Mouse (Mus musculus) kidney, postnatal 25 days (tissue): Measurements from ENCODE around the gene Btla.

Experiments used
- DNase-seq, 2 experiments: peaks; one replicate each; pipeline ENCODE4 v3.0.0; 2021; ENCODE audit warnings: mixed read lengths in 2 of 2

Btla gene

DNA sequence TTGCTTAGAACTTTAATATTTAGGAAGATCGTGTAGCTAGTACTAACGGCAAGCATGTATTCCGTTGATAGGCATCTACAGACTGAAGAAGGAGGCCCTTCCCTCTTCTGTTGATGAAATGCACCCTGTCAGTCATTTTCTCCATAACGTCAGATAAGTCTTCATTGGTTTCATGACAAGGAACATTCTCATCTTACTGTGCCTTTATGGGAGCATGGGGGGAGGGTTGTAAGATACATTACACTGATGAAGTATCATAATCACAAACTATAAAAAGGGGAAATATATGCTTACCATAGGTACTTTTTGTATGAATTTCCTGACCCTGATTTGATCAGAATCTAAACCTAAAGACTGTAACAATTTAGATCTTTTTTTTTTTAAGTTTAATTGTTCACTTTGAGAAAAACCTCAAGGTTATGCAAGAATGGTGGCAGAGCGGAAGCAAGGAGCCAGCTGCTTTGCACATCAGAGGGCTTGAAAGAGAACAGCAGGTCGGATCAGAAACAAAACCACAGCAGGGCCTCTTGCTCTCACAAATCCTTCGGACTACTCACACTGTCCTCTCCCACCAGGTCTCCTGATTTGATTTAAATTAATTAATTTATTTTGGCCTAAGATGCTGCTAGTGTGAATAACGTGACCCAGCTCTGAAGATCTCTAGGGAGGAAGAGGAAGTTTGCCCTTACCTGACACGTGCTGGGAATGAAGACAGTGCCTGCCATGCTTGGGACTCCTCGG is at the start of gene Btla:
Gene Btla, plus strand, starts transcription at position 668 of the 741 bp plus-strand sequence.
- DNase-seq, result no peak

DNA sequence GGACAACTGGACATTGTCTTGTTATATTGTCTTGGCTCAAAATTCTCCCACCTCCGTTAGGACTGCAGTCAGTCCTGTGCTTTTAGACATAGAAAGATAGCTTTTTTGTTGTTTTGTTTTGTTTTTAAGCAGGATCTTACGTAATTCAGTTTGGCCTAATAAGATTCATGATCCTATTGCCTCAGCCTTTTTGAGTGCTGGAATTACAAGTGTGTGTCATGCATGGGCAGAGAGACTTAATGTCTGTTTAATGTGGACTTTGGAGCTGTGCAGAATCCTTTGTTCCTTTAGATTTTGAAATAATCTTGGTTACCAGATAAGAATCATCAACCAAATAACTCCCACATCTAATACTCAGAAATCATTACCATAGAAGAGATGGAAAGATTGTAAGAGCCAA is 45.6 kb upstream of the Btla start:
- DNase-seq, result no peak

DNA sequence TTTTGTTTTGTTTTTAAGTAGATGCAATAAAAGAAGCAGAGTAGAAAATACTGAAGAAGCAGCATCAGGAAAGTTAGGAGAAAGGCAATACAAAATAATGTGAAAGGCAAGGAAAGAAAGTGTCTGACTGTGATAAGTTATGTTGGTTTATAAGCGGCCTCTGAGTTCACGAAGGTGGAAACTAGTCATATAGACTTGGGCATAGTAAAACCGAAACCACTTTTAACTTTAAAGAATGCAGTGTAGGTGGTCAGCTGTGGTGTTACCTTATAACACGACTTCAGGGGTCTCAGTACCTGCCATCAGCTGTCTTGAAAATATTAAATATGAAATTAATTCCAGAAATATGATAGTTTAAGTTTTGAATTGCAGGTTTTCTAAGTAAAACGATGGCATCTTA is 42.3 kb upstream of the Btla start:
- DNase-seq, result no peak

DNA sequence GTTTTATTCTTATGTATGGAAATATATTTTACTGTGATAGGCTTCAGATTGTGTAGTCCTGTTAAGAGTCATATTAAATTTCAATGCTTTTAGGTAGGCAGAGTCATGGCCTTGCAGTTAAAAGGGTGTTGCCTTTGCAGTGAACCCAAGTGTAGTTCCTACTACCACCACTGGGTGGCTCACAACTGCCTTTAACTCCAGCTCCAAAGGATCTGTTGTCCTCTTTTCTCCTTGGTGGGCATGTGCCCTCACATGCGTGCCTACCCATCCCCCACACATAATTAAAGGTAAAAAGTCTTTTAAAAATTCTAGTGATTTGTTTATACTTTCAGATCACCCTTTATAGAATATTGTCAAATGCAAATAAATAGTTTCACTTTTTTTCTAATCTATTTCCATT is 31.5 kb upstream of the Btla start:
- peak; percentile 79 to 90 for DNase-seq

DNA sequence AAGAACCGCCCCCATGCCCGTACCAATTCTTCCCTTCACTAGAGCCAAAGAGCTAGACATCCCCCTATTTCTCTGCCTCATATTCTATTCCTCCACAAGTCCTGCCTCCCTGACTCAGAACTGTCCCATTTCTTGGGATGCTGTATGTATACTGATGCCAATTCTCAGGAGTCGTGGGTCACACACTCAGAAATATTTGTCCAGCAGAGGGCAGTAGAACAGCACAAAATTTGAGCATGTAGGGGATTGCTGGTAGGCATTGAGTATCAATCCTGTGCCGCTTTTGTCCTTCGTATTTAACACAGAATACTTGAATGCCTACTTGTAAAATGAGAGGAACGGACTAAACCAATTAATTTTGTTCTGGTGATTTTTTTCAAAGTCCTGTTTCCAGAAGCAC is 27.3 kb upstream of the Btla start:
- peak; percentile 48 to 81 for DNase-seq

DNA sequence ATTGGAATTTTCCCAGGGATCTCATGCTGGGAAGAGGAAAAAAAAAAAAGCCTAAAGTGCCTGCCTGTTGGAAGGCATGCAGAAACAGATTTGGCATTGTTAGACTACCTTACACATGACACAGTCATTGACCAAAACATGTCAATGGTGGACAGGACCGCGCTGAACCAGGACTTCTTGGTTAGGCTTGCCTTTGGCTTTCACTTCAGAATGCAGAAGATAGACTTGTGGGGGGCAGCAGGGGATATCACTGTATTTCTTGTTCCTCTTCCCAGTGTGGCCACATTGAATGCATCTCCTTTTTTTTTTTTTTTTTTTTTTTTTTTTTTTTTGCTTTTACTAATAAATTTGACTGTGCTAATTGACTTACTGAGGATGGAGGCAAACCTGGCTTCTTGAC is 22.7 kb upstream of the Btla start:
- DNase-seq, result no peak

DNA sequence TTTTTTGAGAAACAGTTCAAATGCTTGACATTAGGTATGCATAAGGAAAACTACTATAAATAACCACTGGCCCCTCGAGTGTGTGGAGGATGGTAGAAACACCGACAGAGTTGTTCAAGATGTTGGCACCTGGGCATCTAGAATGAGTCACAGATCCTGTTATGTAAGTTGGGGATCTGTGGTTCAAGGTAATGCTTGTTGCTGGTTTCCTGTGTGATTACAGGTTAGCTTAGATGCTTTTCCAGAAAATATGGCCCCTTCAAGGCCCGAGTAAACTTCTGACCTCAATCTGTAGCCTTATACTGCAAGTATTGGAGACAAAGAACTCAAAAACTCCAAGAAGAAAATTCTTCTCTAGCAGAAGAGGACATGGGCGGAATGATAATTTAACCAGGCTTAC is 19.7 kb upstream of the Btla start:
- DNase-seq, result no peak

DNA sequence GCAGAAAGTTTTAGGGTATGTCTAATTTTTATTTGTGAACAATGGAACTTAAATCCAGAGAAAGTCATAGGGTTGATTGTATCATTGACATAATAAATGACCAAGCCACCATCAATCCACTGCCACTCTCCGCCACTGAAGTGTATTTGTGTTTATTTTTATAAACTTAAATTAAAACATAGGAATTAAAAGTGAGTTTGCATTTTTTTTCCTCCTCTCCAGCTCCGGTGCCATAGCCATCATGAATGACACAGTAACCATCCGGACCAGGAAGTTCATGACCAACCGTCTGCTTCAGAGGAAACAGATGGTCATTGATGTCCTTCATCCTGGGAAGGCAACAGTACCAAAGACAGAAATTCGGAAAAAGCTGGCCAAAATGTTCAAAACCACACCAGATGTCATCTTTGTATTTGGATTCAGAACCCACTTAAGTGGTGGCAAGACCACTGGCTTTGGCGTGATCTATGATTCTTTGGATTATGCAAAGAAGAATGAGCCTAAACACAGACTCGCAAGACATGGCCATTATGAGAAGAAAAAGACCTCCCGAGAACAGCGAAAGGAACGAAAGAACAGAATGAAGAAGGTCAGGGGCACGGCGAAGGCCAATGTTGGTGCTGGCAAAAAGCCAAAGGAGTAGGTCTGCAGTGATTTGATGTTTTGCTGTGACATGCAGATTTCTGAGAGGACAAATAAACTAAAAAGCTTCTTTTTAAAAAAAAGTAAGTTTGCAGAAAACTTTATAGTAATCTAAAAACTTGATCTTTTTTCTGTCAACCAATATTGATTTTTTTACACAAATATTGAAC is 19.1 kb upstream of the Btla start:
- peak in 1 of 2 experiments; percentile 11 for DNase-seq

DNA sequence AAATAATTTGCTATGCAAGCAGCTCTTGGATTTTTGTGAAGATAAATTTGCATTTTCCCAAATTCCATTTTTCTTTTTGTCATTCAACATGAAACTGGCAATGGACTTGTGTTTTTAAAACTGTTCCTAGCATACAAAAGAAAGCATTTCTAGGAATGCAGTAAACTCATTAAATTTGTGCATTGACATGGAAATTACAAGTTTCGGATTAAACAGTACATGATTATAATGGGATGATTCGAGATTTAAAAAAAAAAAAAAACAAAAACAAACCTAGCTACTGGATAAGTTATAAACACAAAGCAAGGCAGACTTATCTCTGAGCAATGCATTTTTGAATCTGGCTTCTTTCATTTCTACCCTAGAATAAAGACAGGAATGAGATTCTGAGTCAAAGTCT is 2.1 kb upstream of the Btla start:
- no peak for DNase-seq

DNA sequence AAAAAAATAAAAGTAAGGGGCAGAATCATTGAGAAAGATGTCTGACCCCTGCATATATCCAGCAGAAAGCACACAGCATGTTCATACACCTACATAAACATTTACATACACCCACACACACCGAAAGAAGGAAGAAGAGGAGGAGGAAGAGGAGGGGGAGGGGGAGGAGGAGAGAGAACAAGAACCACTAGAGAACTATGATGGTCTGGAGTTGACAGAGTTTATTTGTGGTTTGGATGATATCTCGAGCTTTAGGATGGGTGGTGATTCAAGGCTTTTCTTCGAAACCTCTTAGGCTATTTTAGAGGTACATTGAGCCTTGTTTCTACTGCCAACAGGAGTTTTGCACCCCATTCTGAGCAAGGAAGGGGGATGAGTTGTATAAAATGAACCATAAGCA is 1.3 kb upstream of the Btla start:
- DNase-seq, result no peak

DNA sequence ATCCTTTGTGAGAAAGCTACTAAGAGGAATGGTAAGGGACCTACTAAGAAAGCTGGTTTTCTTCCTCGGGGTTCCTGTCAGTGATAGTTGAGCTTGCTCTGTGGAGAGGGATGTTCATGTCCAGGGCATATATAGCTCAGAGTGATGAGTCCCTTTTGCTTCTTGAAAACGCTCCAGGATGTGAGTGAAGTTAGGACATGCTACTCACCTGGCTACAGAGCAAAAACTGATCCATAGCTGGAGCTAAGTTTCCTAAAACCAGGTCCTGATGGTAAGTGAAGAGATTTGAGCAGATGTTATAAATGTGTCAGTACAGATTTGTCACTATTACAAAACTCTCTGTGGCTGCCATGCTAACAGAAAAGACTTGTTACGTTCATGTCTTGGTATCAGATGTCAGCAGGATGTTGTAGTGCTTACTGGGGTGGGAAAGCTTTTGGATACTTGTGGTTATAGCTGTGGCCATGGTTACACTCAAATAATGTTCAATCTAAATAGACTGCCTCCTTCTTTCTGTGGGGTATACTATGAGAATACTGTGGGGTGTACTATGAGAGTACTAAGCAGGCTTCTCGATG is 405 bp downstream of the Btla start:
- DNase-seq, result no peak

DNA sequence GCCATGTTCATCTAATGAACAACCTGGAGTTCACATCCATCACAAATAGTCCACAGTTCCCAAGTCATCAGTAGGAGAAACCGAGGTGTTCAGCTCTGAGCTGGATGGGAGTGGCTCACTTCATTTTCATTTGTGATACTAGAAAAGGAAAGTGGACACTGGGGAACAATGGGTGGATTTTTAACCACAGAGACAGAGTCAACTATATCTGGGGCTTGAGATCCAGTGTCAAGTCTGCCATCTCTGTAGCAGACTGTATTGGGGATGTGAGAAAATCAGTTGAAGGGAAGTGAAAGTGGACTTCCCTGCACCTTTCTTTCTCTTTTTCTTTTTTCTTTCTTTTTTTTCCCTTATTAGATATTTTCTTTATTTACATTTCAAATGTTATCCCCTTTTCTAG is 2.9 kb downstream of the Btla start:
- no peak for DNase-seq

DNA sequence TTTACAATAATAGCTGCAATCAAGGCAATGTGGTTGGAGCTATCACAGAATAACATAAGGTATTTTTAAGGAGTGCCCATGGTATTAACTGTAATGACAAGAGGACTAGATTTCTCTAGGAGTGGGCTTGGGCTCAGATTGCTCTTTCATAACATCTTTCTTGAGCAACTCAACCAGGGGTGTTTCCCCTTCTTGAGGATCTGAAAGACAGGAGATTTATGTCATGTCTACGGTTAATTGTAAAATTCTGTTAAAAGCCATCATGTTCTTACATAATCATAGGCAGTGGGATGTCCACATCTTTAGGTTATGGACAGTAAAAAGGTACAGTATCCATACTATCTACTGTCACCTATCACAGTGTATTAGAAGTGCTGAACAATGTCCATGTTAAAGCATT is 7.2 kb downstream of the Btla start:
- DNase-seq, result no peak

DNA sequence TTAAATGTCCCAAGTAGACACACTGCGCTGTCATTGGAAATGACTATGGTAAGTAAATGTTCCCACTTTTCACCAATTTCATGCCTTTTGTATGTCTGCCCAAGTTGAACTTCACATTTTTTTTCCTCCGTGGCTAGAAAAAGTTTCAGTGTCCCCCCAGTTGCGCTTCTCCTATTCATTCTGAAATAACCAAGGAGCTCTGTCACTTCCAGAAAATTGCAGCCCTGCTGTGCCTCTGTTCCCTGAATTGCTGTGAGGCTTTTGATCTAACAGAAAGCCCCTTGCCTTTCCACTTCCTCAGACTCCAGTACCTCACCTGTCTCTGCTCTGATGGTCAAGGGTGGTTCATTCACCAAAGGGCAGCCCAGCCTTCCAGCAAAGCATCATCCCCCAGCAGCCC is 8.9 kb downstream of the Btla start:
- no peak for DNase-seq

DNA sequence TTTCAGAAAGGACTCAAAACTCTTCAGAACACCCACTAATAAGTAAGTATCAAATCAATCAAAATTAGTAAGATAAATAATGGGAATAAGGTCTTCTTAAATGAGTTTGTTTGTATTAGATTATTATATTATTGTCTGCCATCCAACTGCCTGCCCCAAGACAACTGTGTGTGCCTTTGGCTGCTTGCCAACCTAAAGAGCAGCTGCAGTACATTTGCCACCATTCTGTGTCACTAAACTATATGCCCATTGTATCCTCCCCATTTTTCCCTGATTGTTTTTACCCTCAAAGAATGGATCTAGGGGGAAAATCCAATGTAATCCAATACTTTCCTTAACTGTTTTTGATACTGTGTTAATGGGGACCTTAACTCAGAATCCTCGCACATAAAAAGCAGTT is 18.6 kb downstream of the Btla start:
- DNase-seq, result no peak

DNA sequence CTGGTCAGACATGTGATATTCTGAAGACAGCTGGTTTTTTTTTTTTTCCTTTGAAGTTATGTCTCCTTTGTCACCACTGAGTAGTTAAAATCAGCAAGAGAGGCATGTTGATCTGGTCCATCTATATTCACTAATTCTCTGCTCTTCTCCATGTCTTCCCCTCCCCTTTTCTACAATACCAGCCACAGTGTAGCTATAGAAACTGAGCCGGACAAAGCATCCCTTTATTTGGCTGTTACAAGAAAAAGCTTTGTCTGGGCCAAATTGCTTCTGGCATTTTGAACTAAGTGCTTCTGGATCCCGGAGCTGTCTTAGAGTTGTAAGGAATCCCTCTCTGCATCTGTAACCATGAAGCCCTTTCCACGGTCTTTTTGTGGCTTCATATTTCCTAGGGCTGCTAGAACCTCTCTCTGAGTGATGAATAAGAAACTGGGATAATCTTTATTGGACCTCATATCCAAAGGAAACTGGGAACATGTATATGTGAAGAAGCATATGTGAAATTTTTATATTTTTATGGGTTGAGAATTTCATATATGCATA is 20.9 kb downstream of the Btla start:
- DNase-seq, result no peak

DNA sequence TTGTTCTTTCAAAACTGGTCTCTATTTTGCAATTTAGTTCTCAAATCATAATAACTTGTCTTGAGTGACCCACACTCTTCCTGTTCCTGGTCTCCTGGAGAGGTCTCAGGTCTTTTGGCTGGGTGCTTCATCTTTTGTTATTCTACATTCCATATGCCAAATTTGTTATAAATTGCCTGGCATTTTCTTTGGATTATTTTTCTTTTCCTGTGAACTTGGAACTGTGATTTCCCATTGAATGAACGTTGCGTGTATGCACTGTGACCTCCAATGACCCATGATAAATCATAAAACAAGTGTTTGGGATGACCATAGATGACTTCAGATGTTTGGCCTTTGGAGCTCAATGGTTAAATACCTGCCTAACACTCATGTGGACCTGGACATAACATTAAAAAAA is 25.6 kb downstream of the Btla start:
- peak; percentile 15 to 43 for DNase-seq

DNA sequence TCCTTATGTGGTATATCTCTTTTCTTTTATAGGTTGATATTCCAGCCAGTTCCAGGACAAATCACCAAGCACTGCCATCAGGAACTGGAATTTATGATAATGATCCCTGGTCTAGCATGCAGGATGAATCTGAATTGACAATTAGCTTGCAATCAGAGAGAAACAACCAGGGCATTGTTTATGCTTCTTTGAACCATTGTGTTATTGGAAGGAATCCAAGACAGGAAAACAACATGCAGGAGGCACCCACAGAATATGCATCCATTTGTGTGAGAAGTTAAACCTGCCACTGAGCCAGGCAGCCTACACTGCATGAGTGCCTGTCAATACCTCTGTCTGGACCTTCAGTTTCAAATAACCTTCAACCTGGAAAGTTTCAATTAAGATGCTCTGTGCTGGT is 26.2 kb downstream of the Btla start:
- DNase-seq, result no peak

DNA sequence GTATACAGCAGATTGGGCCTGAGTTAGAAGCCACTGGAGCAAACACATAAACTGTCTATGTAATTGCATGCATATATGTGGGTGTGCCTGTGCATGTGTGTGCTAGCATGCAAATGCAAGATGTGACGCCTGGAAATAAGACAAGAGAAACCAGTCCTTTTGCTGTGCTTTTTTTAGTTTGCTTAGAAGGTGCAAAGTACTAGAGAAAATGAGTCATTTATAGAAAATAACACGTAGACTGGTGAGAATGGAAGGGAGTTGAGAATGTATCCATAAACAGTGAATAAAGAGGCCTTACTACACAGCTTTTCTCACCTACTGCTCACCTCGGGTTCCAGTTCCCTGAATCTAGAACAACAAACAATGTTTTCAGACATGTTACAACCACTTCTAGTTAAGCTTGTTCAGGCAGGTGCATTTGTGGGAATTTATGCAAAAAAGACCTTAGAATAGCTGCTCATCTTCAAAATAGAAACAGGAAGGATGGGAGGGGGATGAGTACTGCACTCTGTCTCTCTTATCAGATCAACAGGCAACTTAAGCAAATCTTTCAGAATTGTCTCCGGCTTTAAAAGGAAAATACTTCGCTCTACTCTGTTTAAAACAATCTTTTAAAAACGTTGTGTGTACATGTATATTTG is 27.8 kb downstream of the Btla start:
- no peak for DNase-seq

DNA sequence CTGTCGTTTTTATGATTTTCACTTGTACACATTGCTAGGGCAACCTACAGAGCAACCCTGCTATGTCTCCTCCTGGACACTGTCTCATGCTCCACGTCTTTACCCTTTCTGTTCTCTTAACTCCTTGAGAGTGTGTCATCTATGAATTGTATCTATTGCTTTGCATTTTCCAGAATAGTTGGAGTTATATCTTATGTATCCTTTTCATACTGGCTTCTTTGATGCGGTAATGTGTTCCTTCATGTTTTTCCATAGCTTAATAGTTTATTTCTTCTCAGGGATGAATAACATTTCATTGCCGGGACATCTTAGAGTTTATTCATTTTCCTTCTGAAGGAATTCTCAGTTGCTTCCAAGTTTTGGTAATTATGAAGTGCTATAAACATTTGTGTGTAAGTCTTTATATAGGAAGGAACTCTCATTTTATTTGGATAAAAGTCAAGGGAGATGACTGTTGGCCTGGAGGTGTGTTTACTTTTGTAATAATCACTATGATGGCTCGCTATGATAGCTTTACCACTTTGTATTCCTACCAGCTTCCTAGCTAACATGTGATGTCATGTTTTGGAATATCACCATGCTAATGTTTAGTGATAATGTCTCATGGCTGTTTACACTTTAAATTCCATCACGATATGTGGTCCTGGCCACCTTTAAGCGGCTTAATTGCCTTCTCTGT is 31.2 kb downstream of the Btla start:
- no peak for DNase-seq

DNA sequence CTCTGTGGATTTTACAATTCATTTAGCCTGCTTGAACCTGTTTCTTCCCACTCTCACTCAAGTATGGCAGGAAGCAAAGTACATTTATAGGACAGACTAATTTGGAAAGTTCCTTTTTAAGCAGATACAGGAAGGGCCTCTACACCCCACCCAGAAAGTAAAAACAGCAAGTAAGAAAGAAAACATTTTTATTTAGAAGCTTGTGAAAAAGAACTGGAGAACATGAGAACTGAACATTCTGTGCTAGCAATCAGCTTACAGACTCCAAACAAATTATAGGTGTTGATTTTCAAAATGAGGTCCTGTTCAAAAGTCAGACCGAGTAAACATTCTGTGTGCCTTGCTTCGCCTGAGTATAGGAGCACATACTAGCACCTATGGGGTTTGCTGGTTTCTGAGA is 32.8 kb downstream of the Btla start:
- no peak for DNase-seq

DNA sequence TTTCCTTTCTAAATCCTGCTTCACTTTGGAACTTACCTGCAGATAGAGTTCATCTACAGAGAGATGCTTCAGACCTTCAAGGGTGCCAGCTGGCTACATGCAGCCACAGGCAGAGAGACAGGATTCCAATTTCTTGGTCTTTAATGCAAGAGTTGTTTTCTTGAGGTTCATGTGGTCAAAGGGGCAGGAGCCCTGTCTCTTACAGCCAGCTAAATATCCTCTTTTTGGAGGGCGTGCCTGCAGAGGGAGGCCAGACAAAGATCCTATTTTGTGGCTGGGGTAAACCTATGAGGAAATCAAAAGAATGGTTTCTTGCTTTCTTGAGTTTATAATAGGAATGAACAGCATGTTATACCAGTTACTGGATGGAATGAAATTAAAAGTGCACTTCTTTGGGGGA is 33.5 kb downstream of the Btla start:
- no peak for DNase-seq

DNA sequence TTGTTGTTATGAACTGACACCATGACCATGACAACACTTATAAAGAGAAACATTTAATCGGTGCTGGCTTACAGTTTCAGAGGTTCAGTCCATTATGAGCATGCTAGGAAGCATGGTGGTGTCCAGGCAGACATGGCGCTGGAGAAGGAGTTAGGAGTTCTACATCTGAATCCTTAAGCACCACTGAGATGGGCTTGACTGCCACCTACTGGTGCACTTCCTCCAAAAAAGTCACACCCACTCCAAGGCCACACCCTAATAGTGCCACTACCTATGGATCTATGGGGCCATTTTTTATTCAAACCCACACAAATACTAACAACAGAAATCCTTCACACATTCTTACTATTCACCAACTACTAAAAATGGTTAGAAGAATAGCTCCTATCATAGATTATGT is 35.5 kb downstream of the Btla start:
- DNase-seq, result peak in 1 of 2 experiments; percentile 18
